Mouse (Mus musculus) CD8-positive naive resting alpha-beta T cell, adult 57 days (primary cell): ENCODE data around the gene Speer4f1. TPM values are rescaled to one million over a fixed set of nuclear protein-coding genes. Genes with fewer than 3 reads are reported as not detected.

ENCODE experiments used
- total RNA-seq: library from RNA; stranded (reverse); gene quantifications from one replicate; pipeline ENCODE4 v1.2.4, GENCODE M21; 2023

Gene Speer4f1
- not detected for total RNA-seq

GRCm38 (mm10) chr5:17475798-17476197 lies at the start of gene Speer4f1:
Gene Speer4f1 (plus strand): TSS chr5:17476098.

Other genes starting within 250 kb of the Speer4f1 start
- not detected for gene Speer4f2, start 102.9 kb upstream of the Speer4f1 start, total RNA-seq
- not detected for gene Sema3c, start 98.2 kb downstream of the Speer4f1 start, total RNA-seq